Mouse (Mus musculus): ENCODE measurements around the gene Rc3h1.
"Not testable (repeated sequence)": the region's sequence is repeated elsewhere in the genome, so short reads cannot be mapped to it uniquely, and the experiment has no call there.

The Rc3h1 gene

GRCm38 (mm10) chr1:160967268-160967667, 61.0 kb downstream of the Rc3h1 start:
- no peak for DNase-seq

- no peak for DNase-seq
Observed at GRCm38 (mm10) chr1:160968643-160969042, 62.4 kb downstream of the Rc3h1 start.

- no peak for DNase-seq
Observed at GRCm38 (mm10) chr1:160978071-160978735, 72.0 kb downstream of the Rc3h1 start, which contains the start of gene Serpinc1. Serpinc1 (plus strand) TSS chr1:160978585.

- no peak for DNase-seq
Observed at GRCm38 (mm10) chr1:160980021-160980420, 73.8 kb downstream of the Rc3h1 start.

DNA sequence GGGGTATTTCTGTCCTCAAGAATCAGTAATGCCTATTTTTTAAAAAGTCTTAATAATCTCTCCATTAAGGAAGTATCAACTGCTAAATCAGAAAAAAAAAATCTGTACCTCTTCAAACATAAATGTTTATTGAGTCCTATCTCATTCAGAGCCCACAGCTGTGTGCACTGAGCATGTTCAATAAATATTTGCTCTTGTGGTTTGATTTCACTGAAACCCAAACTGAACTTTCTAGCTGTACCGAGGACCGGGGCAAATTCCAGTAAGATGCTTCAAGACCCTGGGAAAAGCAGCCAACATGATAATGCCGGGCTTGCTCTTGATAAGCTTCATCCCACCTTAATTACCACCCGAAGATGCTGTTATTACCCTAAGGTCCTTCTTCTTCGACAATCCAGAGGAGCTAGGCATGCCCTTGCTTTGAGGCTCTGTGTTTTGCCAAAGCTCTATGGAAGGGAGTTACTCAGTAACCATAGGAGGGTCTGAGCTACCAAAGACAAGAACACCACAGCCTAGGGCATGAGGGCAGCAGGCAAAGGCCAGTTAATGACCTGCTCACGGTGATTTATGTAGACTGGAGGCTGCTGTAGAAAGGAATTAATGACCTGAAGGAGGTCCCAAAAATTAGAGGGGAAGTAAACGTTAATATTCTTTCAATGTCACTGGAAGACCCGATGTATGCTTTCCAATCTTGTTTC, 74.5 kb downstream of the Rc3h1 start:
- no peak for DNase-seq

GRCm38 (mm10) chr1:160981337-160981736, 75.1 kb downstream of the Rc3h1 start:
- DNase-seq = no peak

DNA sequence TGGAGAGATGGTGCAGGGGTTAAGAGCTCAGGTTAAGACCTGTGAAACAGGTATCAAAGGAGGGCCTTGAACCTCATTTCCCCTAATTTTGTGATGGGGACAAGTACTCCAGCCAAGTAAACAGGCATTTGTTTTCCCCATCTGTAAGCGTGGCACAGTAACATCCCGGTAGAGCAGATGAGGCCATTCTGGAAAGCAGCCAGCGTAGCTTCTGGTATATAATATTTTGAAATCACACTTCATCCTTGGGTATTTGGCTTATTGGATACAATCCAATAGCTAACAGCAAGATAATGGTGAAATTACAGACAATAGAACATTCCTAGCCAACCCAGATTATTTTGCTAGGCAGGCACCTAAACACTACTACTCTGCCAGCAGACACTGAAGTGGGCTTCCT, 76.7 kb downstream of the Rc3h1 start:
- no peak for DNase-seq

GRCm38 (mm10) chr1:160984731-160985130, 78.5 kb downstream of the Rc3h1 start:
- DNase-seq = not testable (repeated sequence)

- no peak for DNase-seq
Observed at GRCm38 (mm10) chr1:160985477-160985876, 79.3 kb downstream of the Rc3h1 start.

GRCm38 (mm10) chr1:160986881-160987635, 80.8 kb downstream of the Rc3h1 start:
- no peak for DNase-seq

DNA sequence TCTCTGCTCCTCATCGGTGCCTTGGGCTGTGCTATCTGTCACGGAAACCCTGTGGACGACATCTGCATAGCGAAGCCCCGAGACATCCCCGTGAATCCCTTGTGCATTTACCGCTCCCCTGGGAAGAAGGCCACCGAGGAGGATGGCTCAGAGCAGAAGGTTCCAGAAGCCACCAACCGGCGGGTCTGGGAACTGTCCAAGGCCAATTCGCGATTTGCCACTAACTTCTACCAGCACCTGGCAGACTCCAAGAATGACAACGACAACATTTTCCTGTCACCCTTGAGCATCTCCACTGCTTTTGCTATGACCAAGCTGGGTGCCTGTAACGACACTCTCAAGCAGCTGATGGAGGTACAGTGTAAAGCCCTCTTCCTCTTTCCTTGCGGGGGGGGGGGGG, 83.2 kb downstream of the Rc3h1 start:
- DNase-seq = no peak

DNA sequence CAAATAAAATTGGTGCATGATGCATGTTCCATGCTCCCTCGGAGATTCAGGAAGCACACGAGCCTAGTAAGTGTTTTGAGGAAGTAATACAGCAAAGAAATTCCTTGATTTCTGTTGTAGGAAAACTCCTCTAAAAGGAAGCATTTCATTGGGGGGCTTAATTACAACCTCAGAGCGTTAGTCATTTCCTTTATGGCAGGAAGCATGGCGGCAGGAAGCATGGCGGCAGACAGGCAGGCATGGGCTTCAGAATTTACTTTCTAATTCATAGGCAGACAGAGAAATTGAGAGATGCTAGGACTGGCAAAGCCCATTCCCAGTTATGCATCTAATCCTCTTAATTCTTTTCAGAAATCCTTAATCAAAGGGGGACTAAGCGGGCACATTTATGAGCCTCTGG, 87.6 kb downstream of the Rc3h1 start:
- DNase-seq = no peak

DNA sequence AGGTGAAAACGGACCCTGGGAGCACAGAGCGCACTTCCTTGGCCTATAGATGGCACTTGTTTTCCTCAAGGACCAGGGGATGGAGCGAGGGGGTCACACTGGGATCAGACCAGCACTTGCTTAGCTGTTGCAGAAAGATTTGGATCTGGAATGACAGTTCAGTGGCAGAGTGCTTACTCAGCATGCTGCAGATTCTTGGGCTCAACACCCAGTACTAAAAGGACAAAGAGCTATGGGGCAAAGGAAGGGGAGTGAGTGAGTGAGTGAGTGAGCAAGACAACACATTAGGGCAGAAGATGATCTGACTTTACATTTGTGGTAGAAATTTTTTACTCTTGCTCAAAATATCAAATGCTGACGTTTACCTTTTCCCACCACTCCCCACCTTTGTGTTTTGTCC, 98.7 kb downstream of the Rc3h1 start:
- DNase-seq = no peak

GRCm38 (mm10) chr1:161005526-161005925, 99.3 kb downstream of the Rc3h1 start:
- DNase-seq = no peak

GRCm38 (mm10) chr1:161006471-161006870, 100.3 kb downstream of the Rc3h1 start:
- DNase-seq = no peak

DNA sequence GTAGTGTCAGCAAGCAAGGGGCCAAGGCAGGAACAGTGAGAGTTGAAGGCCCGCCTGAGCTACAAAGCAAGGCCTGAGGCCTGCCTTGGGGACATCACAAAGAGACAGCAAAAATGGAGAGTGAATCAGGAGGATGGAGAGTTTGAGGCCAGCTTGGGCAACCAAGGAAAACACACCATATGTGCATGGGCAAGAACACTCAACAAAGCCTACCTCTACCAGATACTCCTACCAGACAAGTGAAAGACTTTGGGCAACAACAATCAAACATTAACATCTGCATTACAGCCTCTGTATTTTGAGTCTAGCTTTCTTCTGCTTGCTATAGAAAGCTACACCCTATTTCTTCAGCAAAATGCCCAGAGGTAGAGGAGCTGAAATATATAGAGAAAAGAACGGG, 101.8 kb downstream of the Rc3h1 start:
- no peak for DNase-seq

- DNase-seq = no peak
Observed at GRCm38 (mm10) chr1:161010436-161010835, 104.2 kb downstream of the Rc3h1 start.

DNA sequence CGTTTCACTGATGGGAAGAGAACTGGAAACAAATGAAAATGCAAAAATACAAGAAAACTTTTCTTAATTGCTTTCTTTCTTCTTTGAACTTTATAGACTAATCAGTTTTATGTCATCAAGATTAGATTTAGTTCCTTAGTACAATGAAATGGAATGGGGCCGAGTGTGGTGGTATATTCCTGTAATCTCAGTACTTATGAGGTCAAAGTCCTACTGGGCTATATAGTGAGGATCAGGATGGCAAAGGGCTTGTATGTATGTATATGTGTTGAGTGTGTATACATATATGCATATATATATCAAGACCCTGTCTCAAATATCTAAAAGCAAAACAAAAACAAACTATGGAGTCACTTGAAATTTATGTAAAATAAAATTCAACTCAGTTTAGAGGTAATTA, 110.2 kb downstream of the Rc3h1 start:
- DNase-seq = no peak

DNA sequence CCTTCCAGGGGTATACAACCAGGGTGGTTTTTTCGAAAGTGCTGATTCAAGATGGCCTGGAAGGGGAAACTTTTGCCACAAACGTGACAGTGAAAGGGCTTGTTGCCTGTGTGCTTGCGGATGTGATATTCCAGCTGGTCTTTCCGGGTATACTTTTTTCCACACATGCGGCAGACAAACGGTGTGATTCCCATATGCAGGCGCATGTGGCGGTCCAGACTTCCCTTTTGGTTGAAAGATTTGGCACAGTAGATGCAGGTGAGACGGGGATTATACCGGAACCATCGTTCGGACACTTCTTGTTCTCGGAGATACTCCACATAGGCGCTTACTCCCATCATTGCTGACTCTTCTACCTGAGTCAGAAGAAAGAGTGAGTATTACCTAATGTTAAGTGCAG, 113.8 kb downstream of the Rc3h1 start:
- DNase-seq = no peak
